Mouse (Mus musculus): ENCODE data around the gene Adgrg6.

DNA sequence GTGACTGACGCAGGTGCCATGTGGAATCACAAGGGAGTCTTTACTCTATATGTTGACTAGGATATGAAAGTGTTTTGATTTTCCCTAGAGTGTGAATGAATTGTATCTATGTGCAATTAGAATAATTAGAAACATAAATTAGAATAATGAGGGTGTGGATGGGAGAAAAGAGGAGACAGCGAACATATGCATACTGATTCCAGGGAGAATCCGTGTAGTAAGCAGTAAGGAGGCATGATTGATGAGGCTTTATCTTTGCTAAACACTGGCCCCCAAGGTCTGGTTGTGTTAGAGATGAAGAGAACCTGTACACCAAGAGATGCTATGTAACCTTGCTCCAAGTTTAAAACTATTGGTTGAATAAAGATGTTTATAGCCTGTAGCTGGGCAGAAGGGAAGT is 187.2 kb downstream of the Adgrg6 start:
- TF ChIP-seq POLR2A (IDR thresholded peaks at IDR 0.05; ENCODE audit: extremely low read depth, insufficient read depth, low read length) (no peak), CTCF (IDR thresholded peaks at IDR 0.05; ENCODE audit: low read depth, low read length) (no peak)

Data from liver, adult 2 months (tissue).